Mouse (Mus musculus): ENCODE measurements at regions not wholly inside any gene's neighbourhood (a gene's known extent, or its start where the extent isn't known, plus 50 kb on each side); places are given as distances from the start of the nearest gene placed in this dataset.
"Not testable (repeated sequence)": the region's sequence is repeated elsewhere in the genome, so short reads cannot be mapped to it uniquely, and the experiment has no call there.

DNA sequence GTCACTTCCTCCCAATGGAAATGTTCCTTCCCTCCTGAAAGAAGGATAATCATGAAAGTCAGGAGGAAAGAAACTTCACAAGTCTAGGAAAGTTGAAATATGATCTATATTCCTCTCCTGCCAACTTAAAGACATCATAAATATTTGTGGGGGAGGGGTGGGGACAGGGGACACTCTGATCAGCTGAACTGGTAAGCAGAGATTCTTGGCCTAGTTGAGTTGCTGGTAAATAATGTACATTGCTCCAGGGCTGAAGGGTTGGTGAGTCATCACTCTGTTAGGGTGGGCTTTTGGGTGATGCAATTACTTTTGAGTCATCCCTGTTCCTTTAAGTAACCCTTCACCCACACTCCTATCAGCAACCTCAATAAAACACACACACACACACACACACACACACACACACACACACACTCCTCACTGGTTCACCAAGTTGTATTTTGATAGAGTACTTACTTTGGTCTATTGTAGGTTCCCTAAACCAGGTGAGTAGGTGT is 56.0 kb downstream of the Ccdc71l start:
- TF ChIP-seq POLR2A (IDR thresholded peaks at IDR 0.05; ENCODE audit: borderline replicate concordance, extremely low read depth, low read depth, low read length) = no peak
- TF ChIP-seq CTCF (IDR thresholded peaks at IDR 0.05; ENCODE audit: insufficient read depth, low read length) = no peak
- H3K4me1 ChIP-seq (ENCODE audit: control insufficient read depth, insufficient read depth, low read length) = no peaks in the 10 kb centered on the region
- no peak for DNase-seq
- H3K4me3 ChIP-seq (replicated peaks; ENCODE audit: extremely low read depth, low read depth, low read length) = no peak overlapping the region

DNA sequence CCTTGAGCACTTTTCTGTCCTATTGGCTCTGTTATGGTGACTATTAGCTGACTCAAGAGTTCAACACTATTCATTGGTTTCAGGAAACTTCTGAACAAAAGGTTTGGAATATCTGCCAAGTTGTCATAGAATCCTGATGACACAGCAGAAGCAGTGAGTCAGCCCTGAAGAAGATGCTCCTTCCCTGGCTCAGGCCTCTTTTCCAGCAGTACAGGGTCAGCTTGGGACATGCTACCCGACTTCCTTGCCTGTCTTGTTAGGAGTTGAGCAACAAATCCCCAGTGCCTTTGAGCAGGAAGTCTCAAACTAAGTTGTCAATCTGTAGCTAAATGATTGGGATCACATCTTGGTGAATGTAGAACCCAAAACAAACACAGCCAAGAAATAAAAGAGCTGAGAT is 56.6 kb downstream of the Ccdc71l start:
- 35% methylated on average over 1 of the region's 1 CpGs for WGBS
- Histone ChIP-seq H3K4me3 (replicated peaks; ENCODE audit: extremely low read depth, low read depth, low read length) (no peak overlapping the region), H3K4me1 (ENCODE audit: control insufficient read depth, insufficient read depth, low read length) (no peaks in the 10 kb centered on the region)
- no peak for DNase-seq
- TF ChIP-seq CTCF (IDR thresholded peaks at IDR 0.05; ENCODE audit: insufficient read depth, low read length) (no peak), POLR2A (IDR thresholded peaks at IDR 0.05; ENCODE audit: borderline replicate concordance, extremely low read depth, low read depth, low read length) (no peak)

DNA sequence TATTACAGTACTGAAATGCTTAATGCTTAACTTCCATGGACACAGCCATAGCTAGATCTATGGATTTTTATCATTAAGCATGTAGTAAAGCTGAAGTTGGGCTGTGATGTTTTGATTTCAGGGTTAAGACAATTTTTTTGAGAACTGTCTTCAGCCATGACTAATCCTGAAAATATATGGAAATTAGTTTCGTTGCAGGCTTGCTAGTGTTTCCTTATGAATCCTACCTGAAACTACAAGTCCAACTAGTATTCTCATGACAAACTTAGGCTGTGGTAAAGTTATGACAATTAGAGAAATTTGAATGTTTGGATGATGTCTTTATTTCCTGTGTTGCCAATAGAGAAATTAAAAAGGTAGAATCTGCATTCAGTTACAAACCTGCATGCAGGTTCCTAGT is 59.7 kb downstream of the Ccdc71l start:
- DNase-seq = no peak
- Histone ChIP-seq H3K4me3 (replicated peaks; ENCODE audit: extremely low read depth, low read depth, low read length) (no peak overlapping the region), H3K4me1 (ENCODE audit: control insufficient read depth, insufficient read depth, low read length) (no peaks in the 10 kb centered on the region)
- TF ChIP-seq POLR2A (IDR thresholded peaks at IDR 0.05; ENCODE audit: borderline replicate concordance, extremely low read depth, low read depth, low read length) (no peak), CTCF (IDR thresholded peaks at IDR 0.05; ENCODE audit: insufficient read depth, low read length) (no peak)
- WGBS = 82% methylated on average over 1 of the region's 1 CpGs

DNA sequence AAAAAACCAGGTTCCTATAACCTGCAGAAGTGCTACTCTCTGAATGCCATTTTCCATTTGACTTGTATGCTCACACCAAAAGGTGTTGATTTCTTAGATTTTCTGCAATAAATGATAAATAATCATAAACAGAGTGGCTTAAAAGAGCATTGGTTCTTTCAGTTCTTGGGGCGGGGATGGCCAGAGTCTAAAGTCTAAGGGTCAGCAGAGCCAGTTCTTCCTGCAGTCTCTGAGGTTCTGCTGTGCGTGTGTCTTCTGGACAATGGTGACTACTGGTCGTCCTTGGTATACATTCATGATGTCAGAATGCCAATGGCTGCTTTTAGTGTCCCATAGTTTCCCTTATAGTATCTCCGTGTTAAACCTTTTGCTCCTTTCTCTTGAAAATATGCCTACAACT is 66.3 kb downstream of the Ccdc71l start:
- 87% methylated on average over 4 of the region's 4 CpGs for WGBS
- Histone ChIP-seq H3K4me1 (ENCODE audit: control insufficient read depth, insufficient read depth, low read length) (no peaks in the 10 kb centered on the region), H3K4me3 (replicated peaks; ENCODE audit: extremely low read depth, low read depth, low read length) (no peak overlapping the region)
- TF ChIP-seq POLR2A (IDR thresholded peaks at IDR 0.05; ENCODE audit: borderline replicate concordance, extremely low read depth, low read depth, low read length) (no peak), CTCF (IDR thresholded peaks at IDR 0.05; ENCODE audit: insufficient read depth, low read length) (no peak)
- no peak for DNase-seq

DNA sequence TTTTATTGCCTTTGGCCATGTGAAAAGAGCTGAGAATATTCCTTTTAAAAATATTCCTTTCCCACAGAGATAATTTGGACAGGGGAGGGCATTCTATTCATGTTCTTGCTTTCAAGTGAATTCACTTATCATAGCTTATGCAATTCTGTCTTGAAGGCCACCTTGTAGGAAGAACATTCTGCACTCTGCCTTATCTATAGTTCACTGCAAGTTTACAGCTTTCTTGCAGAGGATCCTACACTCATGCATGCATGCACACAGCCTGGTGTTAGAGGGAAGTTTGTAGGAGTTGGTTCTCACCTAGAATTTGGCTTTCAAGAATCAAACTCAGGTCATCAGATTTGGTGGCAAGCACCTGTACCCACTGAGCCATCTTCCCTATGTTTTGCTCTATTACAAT is 67.4 kb downstream of the Ccdc71l start:
- H3K4me3 ChIP-seq (replicated peaks; ENCODE audit: extremely low read depth, low read depth, low read length) = no peak overlapping the region
- no peak for TF ChIP-seq POLR2A (IDR thresholded peaks at IDR 0.05; ENCODE audit: borderline replicate concordance, extremely low read depth, low read depth, low read length)
- TF ChIP-seq CTCF (IDR thresholded peaks at IDR 0.05; ENCODE audit: insufficient read depth, low read length) = no peak
- no peaks in the 10 kb centered on the region for H3K4me1 ChIP-seq (ENCODE audit: control insufficient read depth, insufficient read depth, low read length)
- DNase-seq = no peak

DNA sequence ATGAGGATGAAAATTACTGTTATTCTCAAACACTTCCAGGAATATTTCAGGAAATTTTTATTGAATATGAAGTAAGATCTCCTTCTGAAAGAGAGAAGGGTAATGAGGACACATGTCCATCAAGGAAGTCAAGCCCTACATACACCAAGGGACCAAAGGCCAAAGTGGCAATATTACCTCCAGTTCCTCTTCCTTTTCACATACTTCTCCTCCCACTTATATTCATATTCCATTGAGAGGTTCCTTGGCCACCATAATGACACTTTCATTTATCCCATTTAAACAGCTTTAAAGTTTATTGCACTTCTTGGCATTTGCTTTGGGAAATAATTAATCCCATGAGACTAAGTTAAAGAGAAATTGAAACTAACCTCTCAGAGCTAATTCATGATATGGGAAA is 70.9 kb downstream of the Ccdc71l start:
- Histone ChIP-seq H3K4me3 (replicated peaks; ENCODE audit: extremely low read depth, low read depth, low read length) (no peak overlapping the region), H3K4me1 (ENCODE audit: control insufficient read depth, insufficient read depth, low read length) (no peaks in the 10 kb centered on the region)
- DNase-seq = no peak
- TF ChIP-seq CTCF (IDR thresholded peaks at IDR 0.05; ENCODE audit: insufficient read depth, low read length) (no peak), POLR2A (IDR thresholded peaks at IDR 0.05; ENCODE audit: borderline replicate concordance, extremely low read depth, low read depth, low read length) (no peak)

DNA sequence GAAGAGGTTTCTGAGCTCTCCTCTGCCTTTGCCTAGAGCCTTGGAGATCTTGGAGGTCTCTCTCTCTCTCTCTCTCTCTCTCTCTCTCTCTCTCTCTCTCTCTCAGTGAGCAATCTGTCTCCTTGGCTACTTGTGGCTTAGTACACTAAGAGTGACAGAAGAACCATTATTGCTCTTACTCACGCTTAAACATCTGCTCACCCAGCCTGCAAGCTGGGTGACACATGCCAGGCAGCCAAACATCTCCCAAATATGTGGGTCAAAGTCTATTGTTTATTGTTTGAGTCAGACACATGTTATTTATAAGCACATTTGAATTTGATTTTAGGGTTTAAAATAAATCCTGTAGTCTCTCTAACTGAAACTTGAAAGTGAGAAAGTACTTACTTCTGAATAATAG is 72.7 kb downstream of the Ccdc71l start:
- no peak for DNase-seq
- no peak overlapping the region for H3K4me3 ChIP-seq (replicated peaks; ENCODE audit: extremely low read depth, low read depth, low read length)
- no peaks in the 10 kb centered on the region for H3K4me1 ChIP-seq (ENCODE audit: control insufficient read depth, insufficient read depth, low read length)
- 59% methylated on average over 1 of the region's 1 CpGs for WGBS
- TF ChIP-seq POLR2A (IDR thresholded peaks at IDR 0.05; ENCODE audit: borderline replicate concordance, extremely low read depth, low read depth, low read length) = no peak
- no peak for TF ChIP-seq CTCF (IDR thresholded peaks at IDR 0.05; ENCODE audit: insufficient read depth, low read length)

DNA sequence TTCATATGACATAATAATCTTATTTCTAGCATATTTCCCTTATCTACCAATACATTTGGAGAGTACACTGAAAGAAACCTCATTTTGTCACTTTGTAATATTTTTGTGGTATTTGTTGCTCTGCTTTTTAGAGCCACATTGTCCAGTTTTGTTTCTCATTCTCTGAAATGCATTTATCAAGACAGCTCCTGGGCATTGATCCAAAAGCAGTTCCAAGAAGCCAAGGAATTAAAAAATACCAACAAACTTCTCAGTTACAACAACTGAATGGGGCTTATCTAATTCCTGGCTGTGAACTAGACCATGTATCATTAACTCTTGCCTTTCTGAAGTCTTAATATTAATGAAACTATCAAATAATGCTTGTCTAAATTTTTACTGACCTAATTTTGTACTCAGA is 76.3 kb downstream of the Ccdc71l start:
- no peak for TF ChIP-seq CTCF (IDR thresholded peaks at IDR 0.05; ENCODE audit: insufficient read depth, low read length)
- TF ChIP-seq POLR2A (IDR thresholded peaks at IDR 0.05; ENCODE audit: borderline replicate concordance, extremely low read depth, low read depth, low read length) = no peak
- H3K4me3 ChIP-seq (replicated peaks; ENCODE audit: extremely low read depth, low read depth, low read length) = no peak overlapping the region
- no peaks in the 10 kb centered on the region for H3K4me1 ChIP-seq (ENCODE audit: control insufficient read depth, insufficient read depth, low read length)
- no peak for DNase-seq

DNA sequence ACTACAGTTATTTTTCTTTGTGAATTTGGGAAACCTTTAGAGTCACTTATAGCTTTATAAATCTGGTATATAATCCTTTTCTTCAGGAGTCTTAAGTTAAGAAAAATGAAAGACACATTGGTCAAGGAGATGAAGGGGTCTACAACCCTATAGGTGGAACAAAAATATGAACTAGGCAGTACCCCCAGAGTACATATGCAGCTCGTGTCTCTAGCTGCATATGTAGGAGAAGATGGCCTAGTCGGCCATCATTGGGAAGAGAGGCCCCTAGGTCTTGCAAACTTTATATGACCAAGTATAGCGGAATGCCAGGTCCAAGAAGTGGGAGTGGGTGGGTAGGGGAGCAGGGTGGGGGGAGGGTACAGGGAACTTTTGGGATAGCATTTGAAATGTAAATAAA is 76.7 kb downstream of the Ccdc71l start:
- WGBS = 82% methylated on average over 3 of the region's 3 CpGs

DNA sequence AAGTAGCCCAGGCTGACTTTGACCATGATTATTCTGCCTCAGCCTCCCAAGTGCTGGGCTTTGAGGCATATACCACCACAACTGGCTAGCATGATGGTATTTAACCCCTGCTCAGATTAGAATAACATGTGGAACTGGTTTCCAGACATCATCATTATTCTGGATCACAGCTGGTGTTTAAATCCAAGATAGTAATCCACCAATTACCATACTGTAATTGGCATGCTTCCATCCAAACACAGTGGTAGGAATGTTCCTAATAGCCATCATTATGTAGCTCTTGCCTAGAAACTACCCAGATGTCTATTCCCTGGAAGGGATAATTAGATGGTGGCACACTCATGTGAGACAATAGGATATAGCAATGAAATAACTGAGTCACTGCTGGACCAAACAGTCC is 77.4 kb downstream of the Ccdc71l start:
- no peak for TF ChIP-seq CTCF (IDR thresholded peaks at IDR 0.05; ENCODE audit: insufficient read depth, low read length)
- no peak for TF ChIP-seq POLR2A (IDR thresholded peaks at IDR 0.05; ENCODE audit: borderline replicate concordance, extremely low read depth, low read depth, low read length)
- Histone ChIP-seq H3K4me3 (replicated peaks; ENCODE audit: extremely low read depth, low read depth, low read length) (no peak overlapping the region), H3K4me1 (ENCODE audit: control insufficient read depth, insufficient read depth, low read length) (no peaks in the 10 kb centered on the region)
- DNase-seq = no peak

More for the DNA sequence above, 76.7 kb downstream of the Ccdc71l start:
- H3K4me1 ChIP-seq (ENCODE audit: control insufficient read depth, insufficient read depth, low read length); DNase-seq; H3K4me3 ChIP-seq (replicated peaks; ENCODE audit: extremely low read depth, low read depth, low read length): not testable (repeated sequence)

DNA sequence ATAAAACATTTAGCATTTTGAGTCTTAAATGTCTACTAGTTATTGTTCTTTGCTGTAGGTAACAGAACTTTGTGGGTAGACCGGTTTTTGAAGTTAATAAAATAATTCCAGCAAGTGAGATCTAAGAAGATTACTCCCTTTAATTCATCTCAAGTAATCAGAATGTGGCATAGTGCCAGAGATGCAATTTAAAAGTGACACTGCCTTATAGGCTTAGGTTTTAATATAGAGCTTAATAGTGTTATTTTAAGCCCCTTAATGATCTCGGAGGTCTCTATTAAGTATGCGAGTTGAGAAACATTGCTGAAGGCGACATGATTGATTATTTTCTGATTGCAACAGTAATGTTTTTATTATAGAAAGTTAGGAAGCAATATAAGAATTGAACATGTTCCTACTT is 78.3 kb downstream of the Ccdc71l start:
- DNase-seq = no peak
- Histone ChIP-seq H3K4me3 (replicated peaks; ENCODE audit: extremely low read depth, low read depth, low read length) (no peak overlapping the region), H3K4me1 (ENCODE audit: control insufficient read depth, insufficient read depth, low read length) (no peaks in the 10 kb centered on the region)
- no peak for TF ChIP-seq POLR2A (IDR thresholded peaks at IDR 0.05; ENCODE audit: borderline replicate concordance, extremely low read depth, low read depth, low read length)
- no peak for TF ChIP-seq CTCF (IDR thresholded peaks at IDR 0.05; ENCODE audit: insufficient read depth, low read length)
- WGBS = 81% methylated on average over 4 of the region's 4 CpGs

Data from lung, adult 2 months (tissue).